ENCODE assay signal across 18 mouse cellular contexts in genomic region chr1:129600933-129601332, GRCm38 (mm10).
"Had no signal": no experiment of that assay in that cellular context is flagged by ENCODE, and none has a peak within 500 bp of the region (broad histone marks: within the 10 kb centered on the region; RNA-seq: fewer than 3 reads in every experiment).

No protein-coding gene starts in this region.

- H3K9ac ChIP-seq: lung, embryonic 14.5 days; midbrain, embryonic 12.5 days; neural tube, embryonic 13.5 days; neural tube, embryonic 15.5 days had no signal

- H3K9me3 ChIP-seq: midbrain, embryonic 10.5 days; midbrain, embryonic 12.5 days; neural tube, embryonic 13.5 days; neural tube, embryonic 15.5 days had no signal

- H3K4me1 ChIP-seq: neural tube, embryonic 13.5 days; neural tube, embryonic 15.5 days had no signal

- H3K4me3 ChIP-seq: midbrain, embryonic 10.5 days; midbrain, embryonic 12.5 days; myocyte; neural tube, embryonic 13.5 days; neural tube, embryonic 15.5 days had no signal

- ATAC-seq: midbrain, embryonic 16.5 days had no signal

- H3K36me3 ChIP-seq: midbrain, embryonic 10.5 days; midbrain, embryonic 12.5 days; neural tube, embryonic 13.5 days; neural tube, embryonic 15.5 days had no signal

- H3K27ac ChIP-seq: midbrain, embryonic 10.5 days; midbrain, embryonic 12.5 days; neural tube, embryonic 13.5 days; neural tube, embryonic 15.5 days had no signal

- H3K27me3 ChIP-seq: midbrain, embryonic 12.5 days; neural tube, embryonic 13.5 days; neural tube, embryonic 15.5 days had no signal

- H3K4me2 ChIP-seq: lung, embryonic 14.5 days; midbrain, embryonic 12.5 days; neural tube, embryonic 13.5 days; neural tube, embryonic 15.5 days had no signal

- DNase-seq: lung, embryonic 14.5 days; lung, postnatal 10 days; lung, postnatal 4 days; midbrain, embryonic 14.5 days; retina, postnatal 1 day; right cerebral cortex, adult 18-20 months; right cerebral cortex, postnatal 25 days; right cerebral cortex, postnatal 4 days; spleen, adult 18-20 months; thymus, adult 18-20 months; thymus, postnatal 14 days; thymus, postnatal 36 days had no signal
